Mouse (Mus musculus) embryonic facial prominence, embryonic 10.5 days (tissue): ENCODE results near the gene Khk. TPM values are rescaled to one million over a fixed set of nuclear protein-coding genes. Genes with fewer than 3 reads are reported as not detected.

ENCODE experiments used
- DNase-seq: peaks from one replicate; pipeline ENCODE4 v3.0.0-alpha.2; 2017; ENCODE audit warnings: low spot score
- H3K27ac ChIP-seq: fragments of 300-500 bp; sonication (generic); replicated peaks from 2 replicates; pipeline ENCODE4 v1.5.1; 2016; ENCODE audit warnings: mild to moderate bottlenecking
- H3K27me3 ChIP-seq: fragments of 300-500 bp; sonication (generic); replicated peaks from 2 replicates; pipeline ENCODE4 v1.6.1; 2016; ENCODE audit warnings: low read depth, mild to moderate bottlenecking; ENCODE audit not compliant: poor library complexity, severe bottlenecking
- H3K36me3 ChIP-seq: fragments of 300-500 bp; sonication (generic); replicated peaks from 2 replicates; pipeline ENCODE4 v1.6.1; 2016; ENCODE audit warnings: mild to moderate bottlenecking, moderate library complexity
- H3K4me1 ChIP-seq: fragments of 300-500 bp; sonication (generic); 2 replicates; pipeline ENCODE4 v1.6.1; 2016
- H3K4me3 ChIP-seq: fragments of 300-500 bp; sonication (generic); 2 replicates; pipeline ENCODE4 v1.5.1; 2016; ENCODE audit warnings: mild to moderate bottlenecking, moderate library complexity
- H3K9me3 ChIP-seq: fragments of 300-500 bp; sonication (generic); 2 replicates; pipeline ENCODE4 v1.6.1; 2016; ENCODE audit warnings: mild to moderate bottlenecking
- WGBS: fragments of 180-500 bp; shearing (Covaris S2); methylation state at CpG from one replicate; pipeline ENCODE4 v1.1.7; 2016; 5-methylcytosine and 5-hydroxymethylcytosine counted together
- polyA plus RNA-seq: library from polyadenylated mRNA; unstranded; fragments of >200 nt; fragmentation: Nextera tagmentation; extraction: Ambion mirVana; gene quantifications from 2 replicates; pipeline ENCODE4 v1.2.1, GENCODE M21; 2016

Khk gene
- polyA plus RNA-seq, 1 experiment from 2014 or later, result 9.9 TPM

DNA sequence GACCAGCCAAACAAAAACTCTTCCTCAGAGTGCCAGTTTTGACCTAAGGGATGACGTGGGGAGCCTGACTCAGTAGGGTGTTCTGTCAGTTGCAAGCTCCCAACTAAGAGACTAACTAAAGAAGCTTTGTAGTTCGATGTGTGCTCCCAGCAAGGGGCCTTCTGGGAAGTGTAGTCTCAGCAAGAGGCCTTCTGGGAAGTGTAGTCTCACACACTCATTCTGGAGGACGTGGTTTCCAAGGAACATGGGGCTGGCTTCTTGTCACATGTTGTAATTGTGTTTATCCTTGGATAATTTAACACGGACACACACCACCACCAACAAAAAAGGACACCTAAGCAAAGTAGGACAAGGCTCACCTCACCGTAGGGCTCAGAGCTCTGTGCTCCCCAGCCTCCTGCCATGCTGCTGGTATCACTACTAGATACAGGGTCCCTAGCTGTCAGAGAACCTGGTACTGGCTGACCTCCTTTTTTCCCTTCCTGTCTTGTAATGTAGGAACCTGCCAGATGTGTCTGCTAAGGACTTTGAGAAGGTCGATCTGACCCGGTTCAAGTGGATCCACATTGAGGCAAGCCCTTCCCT is 6.8 kb downstream of the Khk start:
- H3K27ac ChIP-seq, result no peak overlapping the region
- H3K36me3 ChIP-seq, result no peaks in the 10 kb centered on the region
- DNase-seq, result no peak
- H3K4me3 ChIP-seq, result peak overlapping the region; percentile 39
- peaks cover 8% of the 10 kb centered on the region for H3K4me1 ChIP-seq
- no peaks in the 10 kb centered on the region for H3K9me3 ChIP-seq
- 41% methylated on average over 7 of the region's 7 CpGs for WGBS
- H3K27me3 ChIP-seq, result 0 out of 2 replicates have a peak, but pooled peaks cover 6% of the 10 kb centered on the region

DNA sequence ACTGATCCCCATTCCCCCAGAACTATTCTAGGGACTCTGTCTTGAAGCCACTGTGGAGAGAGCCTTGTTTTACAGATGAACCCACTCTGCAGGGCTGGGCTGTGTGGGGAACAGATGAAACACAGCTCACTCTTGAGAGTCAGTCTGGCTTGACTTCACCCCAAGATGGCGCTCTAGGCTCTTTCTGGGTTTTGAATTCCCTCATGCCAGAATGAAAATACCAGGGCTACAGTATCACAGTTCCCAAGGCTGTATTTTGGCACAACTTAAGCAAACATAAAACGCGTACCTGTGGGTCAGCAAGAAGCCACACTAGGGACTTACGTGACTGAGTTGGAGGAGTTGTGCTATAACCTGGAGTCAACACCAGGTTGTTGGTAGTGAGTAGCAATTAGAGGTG is 8.9 kb downstream of the Khk start:
- peak; percentile 48 for DNase-seq
- Histone ChIP-seq H3K36me3 (no peaks in the 10 kb centered on the region), H3K4me3 (no peak overlapping the region), H3K27ac (no peak overlapping the region), H3K27me3 (no peaks in the 10 kb centered on the region; the same call in 1 of the 2 replicates), H3K9me3 (no peaks in the 10 kb centered on the region), H3K4me1 (peaks cover 7% of the 10 kb centered on the region; the same call in 1 of the 2 replicates)
- 54% methylated on average over 4 of the region's 4 CpGs for WGBS

DNA sequence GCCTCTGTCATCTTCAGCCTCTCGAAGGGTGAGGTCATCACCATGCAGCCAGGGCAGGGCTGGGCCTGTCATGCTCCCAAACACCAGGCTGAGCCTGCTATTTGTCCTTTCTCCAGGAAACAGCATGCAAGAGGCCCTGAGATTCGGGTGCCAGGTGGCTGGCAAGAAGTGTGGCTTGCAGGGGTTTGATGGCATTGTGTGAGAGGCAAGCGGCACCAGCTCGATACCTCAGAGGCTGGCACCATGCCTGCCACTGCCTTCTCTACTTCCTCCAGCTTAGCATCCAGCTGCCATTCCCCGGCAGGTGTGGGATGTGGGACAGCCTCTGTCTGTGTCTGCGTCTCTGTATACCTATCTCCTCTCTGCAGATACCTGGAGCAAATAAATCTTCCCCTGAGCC is 9.6 kb downstream of the Khk start:
- H3K27me3 ChIP-seq, result no peaks in the 10 kb centered on the region; the same call in 1 of the 2 replicates
- 88% methylated on average over 6 of the region's 6 CpGs for whole genome bisulfite sequencing
- H3K4me1 ChIP-seq, result peaks cover 7% of the 10 kb centered on the region; the same call in 1 of the 2 replicates
- H3K9me3 ChIP-seq, result no peaks in the 10 kb centered on the region
- no peak for DNase-seq
- no peak overlapping the region for H3K27ac ChIP-seq
- no peak overlapping the region for H3K4me3 ChIP-seq
- no peaks in the 10 kb centered on the region for H3K36me3 ChIP-seq

DNA sequence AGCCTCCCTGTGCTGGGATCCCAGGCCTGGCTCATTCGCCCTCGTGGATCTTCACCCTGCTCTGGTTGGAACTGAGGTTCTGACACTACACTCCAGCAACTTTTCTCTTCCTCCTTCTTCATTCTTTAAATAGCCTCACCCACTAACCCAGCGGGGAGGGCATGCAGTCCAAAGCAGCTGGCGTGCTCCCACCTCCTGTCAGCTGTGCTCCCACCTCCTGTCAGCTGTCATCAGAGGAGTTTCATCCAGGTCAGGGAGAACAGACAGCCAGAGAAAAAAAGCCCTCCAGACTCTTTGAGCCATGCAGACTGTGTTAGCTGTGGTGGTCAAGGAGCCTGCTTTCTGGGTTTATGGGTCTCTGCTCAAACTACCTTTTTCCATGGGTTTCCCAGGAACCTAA is 10.1 kb downstream of the Khk start:
- Histone ChIP-seq H3K27ac (no peak overlapping the region), H3K4me3 (no peak overlapping the region), H3K27me3 (no peaks in the 10 kb centered on the region; the same call in 1 of the 2 replicates), H3K4me1 (peaks cover 7% of the 10 kb centered on the region; the same call in 1 of the 2 replicates), H3K9me3 (no peaks in the 10 kb centered on the region), H3K36me3 (no peaks in the 10 kb centered on the region)
- WGBS, result 86% methylated on average over 4 of the region's 4 CpGs
- DNase-seq, result no peak

DNA sequence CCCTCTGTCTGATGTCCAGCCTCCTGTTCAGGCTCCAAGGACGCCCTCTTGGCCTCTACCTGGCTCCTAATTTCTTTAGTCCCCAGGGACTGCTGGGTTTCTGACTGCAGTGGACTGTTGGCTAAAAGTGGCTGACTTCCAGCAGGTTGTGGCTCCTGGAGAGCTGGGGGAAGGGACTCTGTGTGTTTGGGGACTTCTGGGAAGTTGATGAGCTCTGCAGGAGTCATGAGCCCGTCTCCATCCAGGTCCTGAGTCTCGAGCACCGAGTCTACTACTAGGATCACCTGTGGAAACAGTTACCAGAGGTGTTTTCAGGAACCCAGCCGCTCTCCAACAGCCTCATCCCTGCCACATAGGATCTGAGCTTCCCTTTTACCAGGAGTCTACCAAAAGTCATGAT is 12.5 kb downstream of the Khk start:
- no peaks in the 10 kb centered on the region; the same call in 1 of the 2 replicates for H3K27me3 ChIP-seq
- 67% methylated on average over 5 of the region's 5 CpGs for WGBS
- H3K4me1 ChIP-seq, result no peaks in the 10 kb centered on the region
- H3K27ac ChIP-seq, result no peak overlapping the region
- no peak overlapping the region for H3K4me3 ChIP-seq
- H3K9me3 ChIP-seq, result no peaks in the 10 kb centered on the region
- DNase-seq, result no peak
- H3K36me3 ChIP-seq, result no peaks in the 10 kb centered on the region

DNA sequence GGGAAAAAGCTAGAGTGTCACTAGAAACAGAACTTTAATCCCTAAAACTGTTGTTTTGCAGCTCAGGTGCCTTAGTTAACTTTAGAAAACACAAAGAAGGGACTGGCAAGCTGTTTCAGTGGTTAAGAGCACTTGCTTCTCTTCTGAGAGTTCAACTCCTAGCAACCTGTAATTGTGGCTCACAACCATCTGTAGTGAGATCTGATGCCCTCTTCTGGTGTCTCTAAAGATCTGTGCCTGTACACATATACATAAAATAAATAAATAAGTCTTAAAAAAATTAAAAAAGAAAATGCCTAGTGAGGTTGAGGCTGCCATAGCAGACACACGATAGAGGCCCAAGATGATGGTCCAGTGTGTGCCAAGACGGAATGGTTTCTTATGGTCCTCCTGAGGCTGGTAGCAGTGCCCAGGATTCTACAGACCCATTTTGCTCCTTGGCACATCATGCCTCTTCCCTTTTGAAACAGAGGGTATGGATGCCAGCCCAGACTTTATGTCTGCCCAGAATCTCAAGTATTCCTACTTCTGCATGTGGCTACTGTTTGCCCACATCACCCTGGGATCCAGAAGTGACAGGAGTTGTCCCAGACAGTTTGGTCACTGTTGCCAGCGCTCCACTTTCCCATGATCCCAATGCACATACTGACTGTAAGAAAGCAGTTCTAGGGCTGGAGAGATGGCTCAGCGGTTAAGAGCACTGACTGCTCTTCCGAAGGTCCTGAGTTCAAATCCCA is 13.7 kb downstream of the Khk start:
- no peak for DNase-seq
- Histone ChIP-seq H3K27me3 (no peaks in the 10 kb centered on the region; the same call in 1 of the 2 replicates), H3K4me3 (no peak overlapping the region), H3K27ac (no peak overlapping the region), H3K9me3 (no peaks in the 10 kb centered on the region), H3K36me3 (no peaks in the 10 kb centered on the region), H3K4me1 (no peaks in the 10 kb centered on the region)
- 87% methylated on average over 5 of the region's 5 CpGs for WGBS

DNA sequence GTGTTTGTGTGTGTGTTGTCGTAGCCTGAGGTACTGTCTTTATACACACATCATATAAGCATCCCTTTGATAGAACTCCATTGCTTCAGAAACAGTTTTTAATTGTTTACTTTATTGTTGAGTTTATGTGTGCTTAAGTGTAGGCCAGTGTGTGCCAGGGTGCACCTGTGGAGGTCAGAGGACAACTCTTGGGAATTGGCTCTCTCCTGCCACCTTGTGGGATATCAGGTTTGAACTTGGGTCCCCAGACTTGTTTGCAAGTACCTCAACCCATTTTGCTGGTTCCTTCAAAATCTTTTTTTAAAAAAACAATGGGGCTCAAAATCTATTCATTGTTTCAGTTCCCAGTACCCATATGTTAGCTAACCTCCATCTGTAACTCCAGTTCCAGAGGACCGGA is 21.8 kb downstream of the Khk start:
- WGBS, result 95% methylated on average over 2 of the region's 2 CpGs
- H3K27ac ChIP-seq, result no peak overlapping the region
- peaks cover 13% of the 10 kb centered on the region for H3K4me1 ChIP-seq
- no peaks in the 10 kb centered on the region for H3K36me3 ChIP-seq
- H3K9me3 ChIP-seq, result no peaks in the 10 kb centered on the region
- no peak for DNase-seq
- H3K27me3 ChIP-seq, result peaks cover 35% of the 10 kb centered on the region
- no peak overlapping the region for H3K4me3 ChIP-seq

DNA sequence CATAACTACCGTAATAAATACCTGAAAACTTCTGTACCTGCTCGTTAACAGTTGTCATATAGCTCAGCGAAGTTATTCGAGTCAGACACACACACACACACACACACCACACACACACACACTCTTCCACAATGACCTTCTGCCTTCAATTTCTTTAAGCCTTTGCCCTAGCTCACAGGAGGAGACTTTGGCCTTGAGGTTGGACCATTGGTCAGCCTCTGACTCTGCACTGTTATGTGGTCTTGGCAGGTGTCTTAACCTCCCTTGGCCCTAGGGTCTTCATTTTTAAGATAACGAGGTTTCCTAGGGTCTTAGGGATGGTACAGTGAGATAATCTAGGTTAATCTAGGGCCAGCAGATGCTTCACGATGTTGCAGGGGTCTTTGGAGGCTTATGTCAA is 23.1 kb downstream of the Khk start:
- Histone ChIP-seq H3K27me3 (peaks cover 37% of the 10 kb centered on the region), H3K4me3 (no peak overlapping the region), H3K27ac (no peak overlapping the region), H3K4me1 (peaks cover 21% of the 10 kb centered on the region), H3K36me3 (no peaks in the 10 kb centered on the region), H3K9me3 (no peaks in the 10 kb centered on the region)
- 87% methylated on average over 6 of the region's 6 CpGs for WGBS
- no peak for DNase-seq

DNA sequence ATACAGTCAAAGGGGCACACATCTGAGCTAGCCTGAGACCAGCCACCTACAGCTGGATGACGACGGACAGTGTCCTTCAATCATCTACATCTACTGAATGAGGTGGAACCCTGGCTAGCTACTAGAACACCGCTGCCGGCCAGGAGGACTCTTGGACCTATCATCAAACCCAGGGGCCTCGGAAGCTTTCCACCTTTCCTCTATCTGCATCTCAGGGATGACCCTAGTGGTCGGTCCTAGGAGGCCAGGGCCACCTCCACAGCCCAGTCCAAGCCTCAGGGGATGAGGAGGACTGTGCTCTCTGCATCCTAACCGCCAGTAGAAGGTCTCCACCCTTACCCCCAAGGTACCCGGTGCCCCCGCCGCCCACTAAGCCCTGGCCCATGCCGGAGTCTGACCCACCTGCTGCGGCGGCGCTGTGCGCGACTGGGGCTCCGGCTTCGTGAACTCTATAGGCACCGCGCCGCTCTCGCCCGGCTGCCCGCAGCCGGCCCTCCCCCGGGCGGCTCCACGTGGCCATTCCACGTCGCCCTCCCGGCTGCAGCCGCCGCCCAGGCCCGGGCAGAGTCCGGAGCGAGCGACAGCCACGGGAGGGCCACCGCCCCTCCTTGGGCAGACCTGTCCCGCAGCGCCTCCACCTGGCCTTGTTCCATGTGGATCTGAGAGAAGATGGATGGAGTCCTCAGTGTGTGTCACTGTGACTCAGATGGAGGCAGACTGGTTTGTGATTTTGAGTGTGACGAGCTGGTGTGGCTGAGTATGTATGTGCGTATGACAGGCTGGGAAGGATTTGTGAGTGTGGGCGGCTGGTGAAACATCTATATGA is 23.9 kb downstream of the Khk start, which contains the start of gene Cgref1:
TSS of gene Cgref1 (minus strand) at position 636 of the 826 bp plus-strand sequence.
- Histone ChIP-seq H3K9me3 (no peaks in the 10 kb centered on the region), H3K36me3 (no peaks in the 10 kb centered on the region), H3K4me3 (peak within 1 kb of the TSS; percentile 64), H3K27me3 (peaks cover 37% of the 10 kb centered on the region), H3K4me1 (peaks cover 27% of the 10 kb centered on the region), H3K27ac (peak within 1 kb of the TSS; percentile 45; the same call in 1 of the 2 replicates)
- 5% methylated on average over 44 of the region's 44 CpGs for WGBS
- peak; percentile 71 for DNase-seq

DNA sequence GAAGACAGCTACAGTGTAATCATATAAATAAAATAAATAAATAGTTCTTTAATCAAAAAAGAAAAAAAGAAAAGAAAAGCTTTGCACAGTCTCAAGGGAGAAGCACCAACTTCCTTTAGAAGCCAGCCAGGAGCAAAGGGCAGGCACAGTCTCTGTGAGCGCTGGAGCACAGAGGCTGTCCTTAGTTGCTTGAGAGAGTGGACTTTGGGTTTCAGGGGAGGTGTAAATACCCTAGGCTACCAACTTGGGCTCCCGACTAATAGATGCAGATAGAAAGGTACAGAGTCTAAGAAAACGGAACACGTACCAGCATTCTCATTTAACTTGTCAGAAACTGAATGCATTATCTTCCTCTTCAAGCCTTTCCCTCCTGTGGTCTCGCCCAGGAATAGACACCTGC is 27.4 kb downstream of the Khk start:
- H3K9me3 ChIP-seq, result no peaks in the 10 kb centered on the region
- no peak for DNase-seq
- no peak overlapping the region for H3K27ac ChIP-seq
- H3K36me3 ChIP-seq, result peaks cover 24% of the 10 kb centered on the region
- no peak overlapping the region for H3K4me3 ChIP-seq
- H3K27me3 ChIP-seq, result peaks cover 37% of the 10 kb centered on the region
- H3K4me1 ChIP-seq, result peaks cover 34% of the 10 kb centered on the region
- 70% methylated on average over 5 of the region's 5 CpGs for WGBS

DNA sequence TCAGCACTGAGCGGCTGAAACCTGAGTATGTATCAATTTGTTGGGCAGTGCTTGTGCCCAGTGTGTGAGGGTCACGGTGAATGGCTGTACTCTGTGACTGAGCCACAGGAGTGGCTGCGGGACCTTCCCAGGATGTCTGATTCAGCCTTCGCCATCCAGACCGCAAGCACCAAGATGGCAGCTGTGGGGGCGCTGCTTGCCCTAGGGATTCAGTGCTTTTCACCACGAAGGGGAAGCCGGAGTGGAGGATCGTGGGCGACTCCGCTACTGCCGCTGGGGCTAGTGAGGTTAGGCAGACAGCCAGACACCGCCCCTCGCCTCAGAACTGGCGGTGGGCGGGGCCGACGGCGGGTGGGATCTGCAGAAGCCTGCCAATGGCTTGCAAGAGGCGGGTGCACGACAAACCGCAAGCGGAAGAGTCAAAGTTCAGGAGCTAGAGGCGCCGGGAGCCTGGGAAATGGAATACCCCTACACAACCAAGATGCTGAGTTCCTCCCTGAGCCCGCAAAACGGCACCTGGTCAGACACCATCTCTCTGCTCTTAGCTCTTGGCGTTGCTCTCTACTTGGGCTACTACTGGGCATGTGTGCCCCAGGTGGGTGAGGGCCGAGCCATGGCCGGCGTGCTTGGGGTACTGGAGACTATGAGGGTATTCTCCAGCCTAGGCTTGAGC is 28.6 kb downstream of the Khk start:
- Histone ChIP-seq H3K4me1 (peaks cover 33% of the 10 kb centered on the region), H3K27me3 (peaks cover 29% of the 10 kb centered on the region), H3K9me3 (no peaks in the 10 kb centered on the region), H3K4me3 (peak overlapping the region; percentile 68), H3K36me3 (peaks cover 35% of the 10 kb centered on the region), H3K27ac (peak overlapping the region; percentile 80)
- under 1% methylated on average over 31 of the region's 31 CpGs for WGBS
- peak; percentile 96 for DNase-seq

DNA sequence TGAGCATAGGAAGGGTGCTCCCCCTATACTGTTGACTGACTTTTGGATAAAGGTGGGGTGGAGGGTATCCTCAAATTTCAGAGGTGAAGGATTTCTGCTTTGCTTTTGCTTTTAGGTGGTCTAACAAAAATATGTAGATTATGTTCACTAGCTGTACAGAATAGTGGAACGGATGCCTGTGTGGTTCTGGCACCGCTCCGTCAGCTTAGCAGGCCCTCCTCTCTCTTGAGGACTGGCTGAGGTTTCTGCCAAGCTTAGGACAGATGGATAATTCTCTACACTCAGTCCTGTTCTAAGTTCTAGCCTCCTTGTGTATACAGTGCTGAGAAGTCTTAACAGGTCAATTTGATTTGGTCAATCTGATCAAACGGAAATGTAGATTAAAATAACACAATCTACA is 29.2 kb downstream of the Khk start:
- Histone ChIP-seq H3K4me1 (peaks cover 26% of the 10 kb centered on the region), H3K27ac (peak overlapping the region; percentile 80), H3K9me3 (no peaks in the 10 kb centered on the region), H3K27me3 (peaks cover 22% of the 10 kb centered on the region), H3K4me3 (peak overlapping the region; percentile 68), H3K36me3 (peaks cover 42% of the 10 kb centered on the region)
- DNase-seq, result no peak
- WGBS, result 74% methylated on average over 4 of the region's 4 CpGs
